Mouse (Mus musculus): ENCODE results near the gene Rpia. TPM values are rescaled to one million over a fixed set of nuclear protein-coding genes. Genes with fewer than 3 reads are reported as not detected.

The Rpia gene
- 2.4 and 2.6 TPM in 2 replicates for polyA plus RNA-seq (2015; fragmentation: Nextera tagmentation; extraction: Ambion mirVana)

DNA sequence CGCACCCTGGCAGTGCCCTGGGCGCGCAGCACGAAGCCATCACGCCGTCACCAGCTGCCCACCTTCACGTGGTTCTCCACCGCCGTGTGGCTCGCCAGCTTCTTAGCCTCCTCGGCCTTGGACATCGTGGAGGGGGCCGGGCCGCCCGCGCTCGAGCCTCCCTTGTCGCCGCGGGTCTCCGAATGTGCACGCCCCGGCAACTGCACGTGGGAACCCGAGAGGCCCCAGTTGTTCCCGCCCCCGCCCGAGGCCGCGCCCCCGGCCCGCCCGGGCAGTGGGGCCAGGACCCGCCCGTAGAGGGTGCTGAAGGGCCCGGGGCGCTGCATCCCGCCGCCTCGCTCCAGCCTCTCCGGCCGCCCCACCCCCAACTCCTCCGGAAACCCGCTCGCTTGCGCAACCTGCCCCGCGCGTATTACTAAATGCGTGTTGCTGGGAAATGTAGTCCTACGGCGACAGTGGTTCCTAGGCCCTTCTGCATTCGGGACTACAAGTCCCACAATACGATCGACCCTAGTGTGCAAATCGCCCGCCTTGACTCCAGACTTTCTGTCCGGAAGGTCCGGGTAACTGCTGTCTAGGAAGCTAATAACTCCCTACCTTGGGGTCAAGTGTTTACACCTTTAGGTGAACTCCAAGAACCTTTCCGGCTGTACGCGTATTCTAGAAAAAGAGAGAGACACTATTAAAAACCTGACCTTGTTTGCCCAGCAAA lies at the start of gene Rpia:
Rpia (minus strand) TSS at position 409 of the 712 bp plus-strand sequence.
- H3K4me1 ChIP-seq (replicated peaks; ENCODE audit: insufficient read depth, low read length): peaks cover 19% of the 10 kb centered on the region
- H3K27me3 ChIP-seq (ENCODE audit: insufficient read depth, low read length): no peaks in the 10 kb centered on the region
- H3K4me2 ChIP-seq (ENCODE audit: low read length): peak within 1 kb of the TSS; percentile 86
- H3K36me3 ChIP-seq (ENCODE audit: insufficient read depth, low read length): no peaks in the 10 kb centered on the region
- H3K27ac ChIP-seq: peak within 1 kb of the TSS; percentile 77
- peak within 1 kb of the TSS; percentile 68 for H3K4me3 ChIP-seq (replicated peaks; ENCODE audit: low read depth, low read length)
- ATAC-seq (replicated peaks; ENCODE audit: low FRiP score, low read depth) (peak; percentile 98), DNase-seq (ENCODE audit: low spot score) (peak; percentile 99)
- H3K9me3 ChIP-seq (replicated peaks; ENCODE audit: low read length): no peaks in the 10 kb centered on the region
- H3K9ac ChIP-seq (ENCODE audit: low read depth, low read length): peak within 1 kb of the TSS; percentile 67
- under 1% methylated on average over 55 of the region's 62 CpGs for WGBS
- peak; percentile 57 for TF ChIP-seq CTCF (IDR thresholded peaks at IDR 0.05; ENCODE audit: low read depth)

DNA sequence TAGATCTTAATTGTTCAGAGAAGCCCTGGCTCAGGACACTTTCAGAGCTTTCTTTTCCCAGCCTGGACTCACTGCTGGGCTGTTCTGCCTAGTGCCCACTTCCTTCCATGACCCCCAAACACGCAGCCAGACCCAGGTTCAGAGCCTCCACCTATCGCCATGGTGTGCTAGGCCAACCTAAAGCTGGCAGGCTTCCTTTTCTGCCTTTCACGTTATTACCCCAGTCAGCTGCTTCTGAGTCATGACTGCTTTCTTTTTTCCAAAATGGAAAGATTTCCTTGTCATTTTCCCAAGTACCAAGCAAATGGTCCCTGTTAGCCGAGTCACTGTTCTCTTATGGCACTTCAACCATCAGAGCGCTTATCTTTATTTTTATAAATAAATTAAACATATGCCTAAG lies 48.2 kb upstream of the Rpia start:
- H3K4me1 ChIP-seq (replicated peaks; ENCODE audit: insufficient read depth, low read length): peaks cover 5% of the 10 kb centered on the region; the same call in 1 of the 2 replicates
- no peaks in the 10 kb centered on the region for H3K36me3 ChIP-seq (ENCODE audit: insufficient read depth, low read length)
- no peak overlapping the region for H3K4me3 ChIP-seq (replicated peaks; ENCODE audit: low read depth, low read length)
- no peaks in the 10 kb centered on the region for H3K9me3 ChIP-seq (replicated peaks; ENCODE audit: low read length)
- H3K4me2 ChIP-seq (ENCODE audit: low read length): no peak overlapping the region
- 67% methylated on average over 5 of the region's 5 CpGs for WGBS
- no peak for ATAC-seq (replicated peaks; ENCODE audit: low FRiP score, low read depth)
- TF ChIP-seq CTCF (IDR thresholded peaks at IDR 0.05; ENCODE audit: low read depth): no peak
- H3K27me3 ChIP-seq (ENCODE audit: insufficient read depth, low read length): no peaks in the 10 kb centered on the region
- H3K9ac ChIP-seq (ENCODE audit: low read depth, low read length): no peak overlapping the region
- no peak for DNase-seq (ENCODE audit: low spot score)
- H3K27ac ChIP-seq: no peak overlapping the region

DNA sequence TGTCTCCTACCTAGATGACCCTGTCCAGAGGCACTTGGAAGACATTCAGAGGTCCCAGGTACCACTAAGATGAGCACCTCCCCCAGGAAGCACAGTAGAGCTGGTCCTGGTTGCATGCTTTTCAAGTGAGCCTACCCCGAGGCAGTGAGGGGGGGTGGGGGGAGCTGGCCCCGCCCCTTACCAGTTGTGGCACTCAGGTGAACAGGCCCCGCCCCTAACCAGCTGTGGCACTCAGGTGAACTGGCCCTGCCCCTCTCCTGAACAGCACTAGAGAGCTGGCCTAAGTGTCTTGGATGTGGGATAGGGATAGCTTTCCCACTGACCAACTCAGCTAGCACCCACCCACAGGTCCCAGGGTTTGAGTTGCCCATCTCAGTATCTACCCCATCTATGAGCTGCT lies 46.5 kb upstream of the Rpia start:
- Histone ChIP-seq H3K9ac (ENCODE audit: low read depth, low read length) (no peak overlapping the region), H3K4me3 (replicated peaks; ENCODE audit: low read depth, low read length) (no peak overlapping the region), H3K4me1 (replicated peaks; ENCODE audit: insufficient read depth, low read length) (peaks cover 5% of the 10 kb centered on the region; the same call in 1 of the 2 replicates), H3K9me3 (replicated peaks; ENCODE audit: low read length) (no peaks in the 10 kb centered on the region), H3K36me3 (ENCODE audit: insufficient read depth, low read length) (no peaks in the 10 kb centered on the region), H3K27ac (no peak overlapping the region), H3K4me2 (ENCODE audit: low read length) (no peak overlapping the region), H3K27me3 (ENCODE audit: insufficient read depth, low read length) (no peaks in the 10 kb centered on the region)
- WGBS: 55% methylated on average over 3 of the region's 3 CpGs
- no peak for DNase-seq (ENCODE audit: low spot score)
- TF ChIP-seq CTCF (IDR thresholded peaks at IDR 0.05; ENCODE audit: low read depth): no peak
- ATAC-seq (replicated peaks; ENCODE audit: low FRiP score, low read depth): no peak

- ATAC-seq (replicated peaks; ENCODE audit: low FRiP score, low read depth) (no peak), DNase-seq (ENCODE audit: low spot score) (no peak)
- Histone ChIP-seq H3K27ac (no peak overlapping the region), H3K4me2 (ENCODE audit: low read length) (no peak overlapping the region), H3K4me1 (replicated peaks; ENCODE audit: insufficient read depth, low read length) (no peaks in the 10 kb centered on the region), H3K27me3 (ENCODE audit: insufficient read depth, low read length) (no peaks in the 10 kb centered on the region), H3K36me3 (ENCODE audit: insufficient read depth, low read length) (no peaks in the 10 kb centered on the region), H3K4me3 (replicated peaks; ENCODE audit: low read depth, low read length) (no peak overlapping the region), H3K9me3 (replicated peaks; ENCODE audit: low read length) (no peaks in the 10 kb centered on the region), H3K9ac (ENCODE audit: low read depth, low read length) (no peak overlapping the region)
- no peak for TF ChIP-seq CTCF (IDR thresholded peaks at IDR 0.05; ENCODE audit: low read depth)
- 77% methylated on average over 2 of the region's 2 CpGs for WGBS
Measured at GRCm38 (mm10) chr6:70837297-70837696, 45.3 kb upstream of the Rpia start.

- Histone ChIP-seq H3K4me3 (replicated peaks; ENCODE audit: low read depth, low read length) (no peak overlapping the region), H3K36me3 (ENCODE audit: insufficient read depth, low read length) (no peaks in the 10 kb centered on the region), H3K9me3 (replicated peaks; ENCODE audit: low read length) (no peaks in the 10 kb centered on the region), H3K4me1 (replicated peaks; ENCODE audit: insufficient read depth, low read length) (no peaks in the 10 kb centered on the region), H3K9ac (ENCODE audit: low read depth, low read length) (no peak overlapping the region), H3K4me2 (ENCODE audit: low read length) (no peak overlapping the region), H3K27me3 (ENCODE audit: insufficient read depth, low read length) (no peaks in the 10 kb centered on the region), H3K27ac (no peak overlapping the region)
- ATAC-seq (replicated peaks; ENCODE audit: low FRiP score, low read depth) (no peak), DNase-seq (ENCODE audit: low spot score) (no peak)
- TF ChIP-seq CTCF (IDR thresholded peaks at IDR 0.05; ENCODE audit: low read depth): no peak
- 66% methylated on average over 10 of the region's 10 CpGs for WGBS
Measured at GRCm38 (mm10) chr6:70831179-70831839, 39.3 kb upstream of the Rpia start.

DNA sequence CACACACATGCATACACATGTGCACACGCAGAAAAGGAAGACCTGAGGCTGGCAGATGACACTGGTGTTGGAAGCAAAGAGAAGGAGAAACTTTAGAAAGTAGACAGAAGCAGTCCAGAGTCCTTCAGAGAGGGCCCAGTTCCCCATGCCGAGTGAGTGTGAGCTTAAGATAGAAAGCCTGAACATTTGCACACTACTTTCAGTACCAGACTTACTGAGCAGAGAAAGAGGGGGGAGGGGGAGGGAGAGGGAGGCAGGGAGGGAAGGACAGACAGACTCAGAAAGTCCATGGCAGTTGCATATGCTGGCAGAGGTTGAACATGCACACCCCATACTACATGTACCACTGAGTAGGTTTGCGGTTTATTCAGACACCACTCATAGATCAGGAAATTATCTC lies 38.5 kb upstream of the Rpia start:
- Histone ChIP-seq H3K9me3 (replicated peaks; ENCODE audit: low read length) (no peaks in the 10 kb centered on the region), H3K27ac (no peak overlapping the region), H3K27me3 (ENCODE audit: insufficient read depth, low read length) (no peaks in the 10 kb centered on the region), H3K36me3 (ENCODE audit: insufficient read depth, low read length) (no peaks in the 10 kb centered on the region), H3K4me3 (replicated peaks; ENCODE audit: low read depth, low read length) (no peak overlapping the region), H3K4me1 (replicated peaks; ENCODE audit: insufficient read depth, low read length) (no peaks in the 10 kb centered on the region), H3K4me2 (ENCODE audit: low read length) (no peak overlapping the region), H3K9ac (ENCODE audit: low read depth, low read length) (no peak overlapping the region)
- ATAC-seq (replicated peaks; ENCODE audit: low FRiP score, low read depth) (no peak), DNase-seq (ENCODE audit: low spot score) (no peak)
- 84% methylated on average over 3 of the region's 3 CpGs for WGBS
- no peak for TF ChIP-seq CTCF (IDR thresholded peaks at IDR 0.05; ENCODE audit: low read depth)

Data from kidney, postnatal 0 days (tissue).